Mouse (Mus musculus): ENCODE results near the gene Gsx1. TPM values are rescaled to one million over a fixed set of nuclear protein-coding genes. Genes with fewer than 3 reads are reported as not detected.

The Gsx1 gene
- not detected in 2 replicates for polyA plus RNA-seq (2012; ENCODE audit: low replicate concordance)

DNA sequence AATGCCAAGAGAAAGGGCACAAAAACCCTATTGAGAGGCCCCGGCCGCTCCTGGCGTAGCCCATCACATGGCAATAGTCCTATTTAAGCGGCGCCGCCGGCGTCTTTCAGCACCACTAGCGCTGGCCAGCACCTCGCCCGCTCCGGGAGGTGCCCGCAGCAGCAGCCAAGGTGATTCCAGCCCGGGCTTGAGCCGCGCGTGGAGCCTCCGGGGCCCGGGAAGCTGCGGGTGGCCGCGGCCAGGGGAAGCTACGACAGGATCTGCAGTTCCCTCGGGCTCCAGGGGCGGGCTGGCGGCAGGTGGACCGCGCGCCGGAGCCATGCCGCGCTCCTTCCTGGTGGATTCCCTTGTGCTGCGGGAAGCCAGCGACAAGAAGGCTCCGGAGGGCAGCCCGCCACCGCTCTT, at the start of gene Gsx1:
Gsx1 (plus strand) TSS at position 126 of the 405 bp plus-strand sequence.

Other genes starting within 250 kb of the Gsx1 start
- gene Gtf3a, start 240.0 kb upstream of the Gsx1 start, polyA plus RNA-seq (2012; ENCODE audit: low replicate concordance): 102 and 124 TPM in 2 replicates
- 1.1 and 7.1 TPM in 2 replicates for gene Mtif3, start 224.9 kb upstream of the Gsx1 start, polyA plus RNA-seq (2012; ENCODE audit: low replicate concordance)
- gene Lnx2, start 112.1 kb upstream of the Gsx1 start, polyA plus RNA-seq (2012; ENCODE audit: low replicate concordance): 10.8 and 21.0 TPM in 2 replicates
- 39.6 and 57.2 TPM in 2 replicates for gene Polr1d, start 111.6 kb upstream of the Gsx1 start, polyA plus RNA-seq (2012; ENCODE audit: low replicate concordance)
- 2.7 and 3.4 TPM in 2 replicates for gene Pdx1, start 81.3 kb downstream of the Gsx1 start, polyA plus RNA-seq (2012; ENCODE audit: low replicate concordance)
- 0.12 and 0.15 TPM in 2 replicates for gene Cdx2, start 118.6 kb downstream of the Gsx1 start, polyA plus RNA-seq (2012; ENCODE audit: low replicate concordance)
- gene Urad, start 133.7 kb downstream of the Gsx1 start, polyA plus RNA-seq (2012; ENCODE audit: low replicate concordance): not detected in 2 replicates
- 0.56 and 1.4 TPM in 2 replicates for gene Flt3, start 211.8 kb downstream of the Gsx1 start, polyA plus RNA-seq (2012; ENCODE audit: low replicate concordance)
- gene Pan3, start 241.5 kb downstream of the Gsx1 start, polyA plus RNA-seq (2012; ENCODE audit: low replicate concordance): 15.9 and 18.2 TPM in 2 replicates

Measured in leukemia stem cell, adult 10-12 weeks (primary cell).